Mouse (Mus musculus): ENCODE measurements around the gene Lyl1. TPM values are rescaled to one million over a fixed set of nuclear protein-coding genes. Genes with fewer than 3 reads are reported as not detected.

Gene Lyl1
- 4.9 and 5.0 TPM in 2 replicates for polyA plus RNA-seq (2016; fragmentation: Nextera tagmentation; extraction: Ambion mirVana)

GRCm38 (mm10) chr8:84700941-84701911, at the start of gene Lyl1:
Lyl1 (plus strand) TSS chr8:84701457.
- H3K9me3 ChIP-seq = no peaks in the 10 kb centered on the region
- H3K4me3 ChIP-seq = peak within 1 kb of the TSS; percentile 17
- peaks cover 49% of the 10 kb centered on the region for H3K27me3 ChIP-seq
- H3K27ac ChIP-seq = peak within 1 kb of the TSS; percentile 57; the same call in 1 of the 2 replicates
- H3K9ac ChIP-seq = no peak within 1 kb of the TSS; the same call in 1 of the 2 replicates
- ATAC-seq (ENCODE audit: insufficient number of reproducible peaks, insufficient read depth, low FRiP score, low TSS enrichment) = peak; percentile 41; the same call in 1 of the 2 replicates
- peaks cover 37% of the 10 kb centered on the region for H3K36me3 ChIP-seq
- H3K4me2 ChIP-seq (replicated peaks) = peak within 1 kb of the TSS; percentile 21; the same call in 1 of the 2 replicates
- H3K4me1 ChIP-seq = peaks cover 28% of the 10 kb centered on the region
- WGBS = 10% methylated on average over 34 of the region's 34 CpGs

GRCm38 (mm10) chr8:84653092-84653631, 48.1 kb upstream of the Lyl1 start:
- no peak for ATAC-seq (ENCODE audit: insufficient number of reproducible peaks, insufficient read depth, low FRiP score, low TSS enrichment)
- Histone ChIP-seq H3K9ac (no peak overlapping the region), H3K9me3 (no peaks in the 10 kb centered on the region), H3K36me3 (no peaks in the 10 kb centered on the region), H3K27ac (peak overlapping the region; percentile 24), H3K4me1 (peaks cover 40% of the 10 kb centered on the region), H3K27me3 (no peaks in the 10 kb centered on the region), H3K4me2 (replicated peaks) (no peak overlapping the region), H3K4me3 (no peak overlapping the region)
- WGBS = 52% methylated on average over 9 of the region's 9 CpGs

- peak overlapping the region; percentile 98 for H3K27ac ChIP-seq
- H3K27me3 ChIP-seq = no peaks in the 10 kb centered on the region
- WGBS = 22% methylated on average over 4 of the region's 4 CpGs
- no peak overlapping the region for H3K9ac ChIP-seq
- no peaks in the 10 kb centered on the region for H3K9me3 ChIP-seq
- H3K4me1 ChIP-seq = peaks cover 45% of the 10 kb centered on the region
- no peak for ATAC-seq (ENCODE audit: insufficient number of reproducible peaks, insufficient read depth, low FRiP score, low TSS enrichment)
- H3K36me3 ChIP-seq = no peaks in the 10 kb centered on the region
- no peak overlapping the region for H3K4me3 ChIP-seq
- no peak overlapping the region for H3K4me2 ChIP-seq (replicated peaks)
Measured at GRCm38 (mm10) chr8:84654597-84654996, 46.7 kb upstream of the Lyl1 start.

- Histone ChIP-seq H3K9me3 (no peaks in the 10 kb centered on the region), H3K4me2 (replicated peaks) (peak overlapping the region; percentile 63), H3K27ac (peak overlapping the region; percentile 98), H3K36me3 (no peaks in the 10 kb centered on the region), H3K9ac (peak overlapping the region; percentile 58), H3K27me3 (no peaks in the 10 kb centered on the region), H3K4me1 (peaks cover 50% of the 10 kb centered on the region), H3K4me3 (peak overlapping the region; percentile 35)
- ATAC-seq (ENCODE audit: insufficient number of reproducible peaks, insufficient read depth, low FRiP score, low TSS enrichment) = peak; percentile 68; the same call in 1 of the 2 replicates
- WGBS = under 1% methylated on average over 14 of the region's 15 CpGs
Measured at GRCm38 (mm10) chr8:84655336-84656190, 45.7 kb upstream of the Lyl1 start.

GRCm38 (mm10) chr8:84656191-84656525, 45.1 kb upstream of the Lyl1 start:
- whole genome bisulfite sequencing = under 1% methylated on average over 10 of the region's 10 CpGs
- peak overlapping the region; percentile 98 for H3K27ac ChIP-seq
- H3K9ac ChIP-seq = peak overlapping the region; percentile 58
- H3K36me3 ChIP-seq = no peaks in the 10 kb centered on the region
- ATAC-seq (ENCODE audit: insufficient number of reproducible peaks, insufficient read depth, low FRiP score, low TSS enrichment) = peak; percentile 23; the same call in 1 of the 2 replicates
- H3K4me3 ChIP-seq = peak overlapping the region; percentile 35
- peaks cover 55% of the 10 kb centered on the region for H3K4me1 ChIP-seq
- H3K4me2 ChIP-seq (replicated peaks) = peak overlapping the region; percentile 63
- H3K9me3 ChIP-seq = no peaks in the 10 kb centered on the region
- no peaks in the 10 kb centered on the region for H3K27me3 ChIP-seq

GRCm38 (mm10) chr8:84656641-84657126, 44.6 kb upstream of the Lyl1 start:
- Histone ChIP-seq H3K9ac (peak overlapping the region; percentile 58), H3K4me2 (replicated peaks) (peak overlapping the region; percentile 63), H3K9me3 (no peaks in the 10 kb centered on the region), H3K4me1 (peaks cover 55% of the 10 kb centered on the region), H3K36me3 (no peaks in the 10 kb centered on the region), H3K4me3 (peak overlapping the region; percentile 35), H3K27ac (peak overlapping the region; percentile 98), H3K27me3 (no peaks in the 10 kb centered on the region)
- ATAC-seq (ENCODE audit: insufficient number of reproducible peaks, insufficient read depth, low FRiP score, low TSS enrichment) = peak; percentile 30; the same call in 1 of the 2 replicates
- under 1% methylated on average over 23 of the region's 23 CpGs for WGBS

GRCm38 (mm10) chr8:84657203-84657602, 44.1 kb upstream of the Lyl1 start:
- Histone ChIP-seq H3K4me3 (peak overlapping the region; percentile 35; the same call in 1 of the 2 replicates), H3K4me2 (replicated peaks) (peak overlapping the region; percentile 63), H3K36me3 (no peaks in the 10 kb centered on the region), H3K9me3 (no peaks in the 10 kb centered on the region), H3K27me3 (no peaks in the 10 kb centered on the region), H3K27ac (peak overlapping the region; percentile 98), H3K4me1 (peaks cover 55% of the 10 kb centered on the region), H3K9ac (no peak overlapping the region)
- ATAC-seq (ENCODE audit: insufficient number of reproducible peaks, insufficient read depth, low FRiP score, low TSS enrichment) = no peak

- H3K9ac ChIP-seq = no peak overlapping the region
- H3K4me1 ChIP-seq = peaks cover 55% of the 10 kb centered on the region
- no peaks in the 10 kb centered on the region for H3K27me3 ChIP-seq
- peak overlapping the region; percentile 98 for H3K27ac ChIP-seq
- no peaks in the 10 kb centered on the region for H3K36me3 ChIP-seq
- no peaks in the 10 kb centered on the region for H3K9me3 ChIP-seq
- H3K4me2 ChIP-seq (replicated peaks) = 0 out of 2 replicates have a peak overlapping the region, but pooled peaks have one; percentile 5
- no peak for ATAC-seq (ENCODE audit: insufficient number of reproducible peaks, insufficient read depth, low FRiP score, low TSS enrichment)
- no peak overlapping the region for H3K4me3 ChIP-seq
- WGBS = 38% methylated on average over 4 of the region's 4 CpGs
Measured at GRCm38 (mm10) chr8:84657680-84658079, 43.6 kb upstream of the Lyl1 start.

- 57% methylated on average over 1 of the region's 1 CpGs for WGBS
- Histone ChIP-seq H3K4me3 (no peak overlapping the region), H3K27me3 (no peaks in the 10 kb centered on the region), H3K9me3 (no peaks in the 10 kb centered on the region), H3K4me2 (replicated peaks) (no peak overlapping the region), H3K36me3 (no peaks in the 10 kb centered on the region), H3K27ac (peak overlapping the region; percentile 95; the same call in 1 of the 2 replicates), H3K4me1 (peaks cover 55% of the 10 kb centered on the region), H3K9ac (no peak overlapping the region)
- no peak for ATAC-seq (ENCODE audit: insufficient number of reproducible peaks, insufficient read depth, low FRiP score, low TSS enrichment)
Measured at GRCm38 (mm10) chr8:84658951-84659350, 42.3 kb upstream of the Lyl1 start.

GRCm38 (mm10) chr8:84659936-84660818, 41.1 kb upstream of the Lyl1 start:
- Histone ChIP-seq H3K9me3 (no peaks in the 10 kb centered on the region), H3K9ac (peak overlapping the region; percentile 97), H3K4me3 (peak overlapping the region; percentile 94), H3K27me3 (no peaks in the 10 kb centered on the region), H3K36me3 (no peaks in the 10 kb centered on the region), H3K4me2 (replicated peaks) (peak overlapping the region; percentile 81), H3K4me1 (peaks cover 49% of the 10 kb centered on the region), H3K27ac (peak overlapping the region; percentile 95)
- WGBS = 1% methylated on average over 33 of the region's 33 CpGs
- no peak for ATAC-seq (ENCODE audit: insufficient number of reproducible peaks, insufficient read depth, low FRiP score, low TSS enrichment)
